Mouse (Mus musculus) liver, embryonic 13.5 days (tissue): ENCODE data around the gene Dlk2. TPM values are rescaled to one million over a fixed set of nuclear protein-coding genes. Genes with fewer than 3 reads are reported as not detected.

ENCODE experiments used
- ATAC-seq: fragments of 200-750 bp; cut with Nextera tagmentation; 2 replicates; pipeline ENCODE4 v1.8.0; 2017; ENCODE audit warnings: low read depth, mild to moderate bottlenecking, moderate number of reproducible peaks, moderate library complexity
- DNase-seq: peaks from one replicate; pipeline ENCODE4 v3.0.0; 2022
- H3K27ac ChIP-seq: fragments of 300-500 bp; sonication (generic); 2 replicates; pipeline ENCODE4 v1.5.1; 2015; ENCODE audit warnings: moderate library complexity, mild to moderate bottlenecking, inconsistent platforms
- H3K27me3 ChIP-seq: fragments of 300-500 bp; sonication (generic); 2 replicates; pipeline ENCODE4 v1.6.1; 2015; ENCODE audit warnings: mild to moderate bottlenecking, inconsistent platforms
- H3K36me3 ChIP-seq: fragments of 300-500 bp; sonication (generic); 2 replicates; pipeline ENCODE4 v1.6.1; 2015; ENCODE audit warnings: mild to moderate bottlenecking, inconsistent platforms
- H3K4me1 ChIP-seq: fragments of 300-500 bp; sonication (generic); replicated peaks from 2 replicates; pipeline ENCODE4 v1.6.1; 2015; ENCODE audit warnings: inconsistent platforms
- H3K4me2 ChIP-seq: fragments of 300-500 bp; sonication (generic); 2 replicates; pipeline ENCODE4 v1.6.1; 2015; ENCODE audit warnings: inconsistent platforms, mild to moderate bottlenecking, moderate library complexity
- H3K4me3 ChIP-seq: fragments of 300-500 bp; sonication (generic); replicated peaks from 2 replicates; pipeline ENCODE4 v1.5.1; 2015; ENCODE audit warnings: mild to moderate bottlenecking, inconsistent platforms
- H3K9ac ChIP-seq: fragments of 300-500 bp; sonication (generic); 2 replicates; pipeline ENCODE4 v1.6.1; 2015; ENCODE audit warnings: mild to moderate bottlenecking, inconsistent platforms
- H3K9me3 ChIP-seq: fragments of 300-500 bp; sonication (generic); replicated peaks from 2 replicates; pipeline ENCODE4 v1.6.1; 2016; ENCODE audit warnings: inconsistent platforms
- WGBS: fragments of 180-500 bp; shearing (Covaris S2); methylation state at CpG from one replicate; pipeline ENCODE4 v1.1.7; 2015; ENCODE audit not compliant: insufficient replicate concordance; 5-methylcytosine and 5-hydroxymethylcytosine counted together
- polyA plus RNA-seq: library from polyadenylated mRNA; unstranded; fragments of >200 nt; fragmentation: Nextera tagmentation; extraction: Ambion mirVana; gene quantifications from 2 replicates; pipeline ENCODE4 v1.2.1, GENCODE M21; 2015

Gene Dlk2
- polyA plus RNA-seq, 1 experiment from 2014 or later = 0.09 TPM

GRCm38 (mm10) chr17:46275034-46275433 is 22.2 kb upstream of the Dlk2 start:
- Histone ChIP-seq H3K4me1 (0 out of 2 replicates have a peak, but pooled peaks cover 4% of the 10 kb centered on the region), H3K4me3 (no peak overlapping the region), H3K9me3 (no peaks in the 10 kb centered on the region), H3K4me2 (no peak overlapping the region), H3K27ac (no peak overlapping the region), H3K36me3 (peaks cover 59% of the 10 kb centered on the region), H3K9ac (no peak overlapping the region), H3K27me3 (no peaks in the 10 kb centered on the region)
- WGBS = 78% methylated on average over 6 of the region's 6 CpGs
- no peak for DNase-seq
- ATAC-seq = no peak

- ATAC-seq (no peak), DNase-seq (no peak)
- Histone ChIP-seq H3K4me1 (0 out of 2 replicates have a peak, but pooled peaks cover 4% of the 10 kb centered on the region), H3K36me3 (peaks cover 58% of the 10 kb centered on the region), H3K4me2 (no peak overlapping the region), H3K27me3 (no peaks in the 10 kb centered on the region), H3K9ac (no peak overlapping the region), H3K27ac (no peak overlapping the region), H3K9me3 (no peaks in the 10 kb centered on the region), H3K4me3 (no peak overlapping the region)
- 65% methylated on average over 10 of the region's 10 CpGs for WGBS
These were observed 21.7 kb upstream of the Dlk2 start for GRCm38 (mm10) chr17:46275506-46275905.

- no peak overlapping the region for H3K27ac ChIP-seq
- ATAC-seq (no peak), DNase-seq (no peak)
- peaks cover 20% of the 10 kb centered on the region for H3K4me1 ChIP-seq
- no peaks in the 10 kb centered on the region for H3K9me3 ChIP-seq
- 81% methylated on average over 4 of the region's 4 CpGs for WGBS
- peaks cover 45% of the 10 kb centered on the region for H3K36me3 ChIP-seq
- H3K9ac ChIP-seq = no peak overlapping the region
- no peak overlapping the region for H3K4me2 ChIP-seq
- H3K27me3 ChIP-seq = no peaks in the 10 kb centered on the region
- H3K4me3 ChIP-seq = no peak overlapping the region
These were observed 19.6 kb upstream of the Dlk2 start for GRCm38 (mm10) chr17:46277586-46277985.

DNA sequence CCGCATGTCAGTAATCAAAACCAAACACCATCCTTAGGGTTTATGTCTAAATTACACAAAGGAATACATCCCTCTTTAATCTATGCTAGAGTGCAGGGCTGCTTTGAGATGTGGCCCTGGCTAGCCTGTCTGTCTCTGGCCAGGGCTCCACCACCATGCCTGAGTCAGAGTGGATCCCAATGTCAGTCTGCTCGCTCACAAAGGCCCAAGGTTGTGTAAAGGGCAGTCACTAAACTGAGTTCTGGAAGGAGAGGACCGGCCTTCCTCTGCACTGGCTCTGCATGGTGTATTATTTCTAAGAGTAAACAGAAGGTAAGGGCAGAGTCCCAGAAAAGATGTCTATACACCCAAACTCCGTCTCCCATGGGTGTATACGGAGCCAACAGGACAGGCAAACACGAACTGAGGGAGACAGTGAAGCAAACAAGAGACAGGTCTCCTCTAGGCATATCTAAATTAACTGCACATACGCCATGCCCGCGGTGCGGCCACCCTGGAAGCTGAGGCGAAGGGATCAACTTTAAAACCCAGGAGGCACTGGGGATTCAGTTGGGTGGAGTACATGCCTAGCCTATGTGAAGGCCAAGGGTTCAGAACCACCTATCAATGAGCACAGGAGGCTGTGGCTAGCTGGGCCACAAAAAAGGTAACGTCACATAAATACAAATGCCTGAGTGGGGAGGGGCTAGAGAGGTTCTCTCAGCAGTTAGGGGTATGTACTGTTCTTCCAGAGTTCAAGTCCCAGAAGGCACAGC is 19.0 kb upstream of the Dlk2 start:
- Histone ChIP-seq H3K9me3 (no peaks in the 10 kb centered on the region), H3K27ac (no peak overlapping the region), H3K27me3 (no peaks in the 10 kb centered on the region), H3K36me3 (peaks cover 43% of the 10 kb centered on the region), H3K4me3 (no peak overlapping the region), H3K9ac (no peak overlapping the region), H3K4me2 (no peak overlapping the region), H3K4me1 (peaks cover 23% of the 10 kb centered on the region)
- ATAC-seq (no peak), DNase-seq (no peak)
- 82% methylated on average over 12 of the region's 12 CpGs for WGBS

GRCm38 (mm10) chr17:46282483-46283123 is 14.6 kb upstream of the Dlk2 start, which contains the start of gene Tjap1:
Tjap1 (minus strand) TSS chr17:46283026.
- peak; percentile 96 for ATAC-seq

DNA sequence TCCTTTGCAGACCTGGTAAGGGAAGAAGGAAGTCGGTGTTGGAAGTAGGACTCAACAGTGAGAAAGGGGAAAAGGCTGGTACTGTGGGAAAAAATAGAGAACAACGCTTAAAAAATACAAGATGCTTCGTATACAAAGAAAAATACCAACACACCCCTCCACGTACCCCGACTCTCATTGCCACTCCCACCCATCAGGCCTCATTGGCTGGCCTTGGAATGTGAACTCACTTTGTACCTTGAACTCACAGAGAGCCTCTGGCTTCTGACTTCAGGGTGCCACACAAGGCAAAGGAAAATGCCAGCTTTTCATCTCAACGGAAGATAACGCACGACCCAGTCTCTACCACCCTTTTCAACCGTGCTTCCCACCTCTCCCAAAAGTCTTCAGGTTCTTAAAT is 14.1 kb upstream of the Dlk2 start:
- peak overlapping the region; percentile 87 for H3K9ac ChIP-seq
- WGBS = 24% methylated on average over 9 of the region's 9 CpGs
- ATAC-seq (peak; percentile 27), DNase-seq (no peak)
- H3K36me3 ChIP-seq = peaks cover 23% of the 10 kb centered on the region
- H3K4me3 ChIP-seq = peak overlapping the region; percentile 79
- no peaks in the 10 kb centered on the region for H3K9me3 ChIP-seq
- peak overlapping the region; percentile 95 for H3K4me2 ChIP-seq
- H3K27me3 ChIP-seq = 0 out of 2 replicates have a peak, but pooled peaks cover 5% of the 10 kb centered on the region
- H3K4me1 ChIP-seq = peaks cover 23% of the 10 kb centered on the region
- no peak overlapping the region for H3K27ac ChIP-seq

More at GRCm38 (mm10) chr17:46282483-46283123, 14.6 kb upstream of the Dlk2 start, which contains the start of gene Tjap1:
- under 1% methylated on average over 37 of the region's 37 CpGs for WGBS
- Histone ChIP-seq H3K36me3 (peaks cover 27% of the 10 kb centered on the region), H3K27me3 (0 out of 2 replicates have a peak, but pooled peaks cover 5% of the 10 kb centered on the region), H3K4me1 (peaks cover 23% of the 10 kb centered on the region), H3K9me3 (no peaks in the 10 kb centered on the region), H3K27ac (peak within 1 kb of the TSS; percentile 70; the same call in 1 of the 2 replicates), H3K4me3 (peak within 1 kb of the TSS; percentile 79), H3K9ac (peak within 1 kb of the TSS; percentile 87), H3K4me2 (peak within 1 kb of the TSS; percentile 95)
- DNase-seq = peak; percentile 77

DNA sequence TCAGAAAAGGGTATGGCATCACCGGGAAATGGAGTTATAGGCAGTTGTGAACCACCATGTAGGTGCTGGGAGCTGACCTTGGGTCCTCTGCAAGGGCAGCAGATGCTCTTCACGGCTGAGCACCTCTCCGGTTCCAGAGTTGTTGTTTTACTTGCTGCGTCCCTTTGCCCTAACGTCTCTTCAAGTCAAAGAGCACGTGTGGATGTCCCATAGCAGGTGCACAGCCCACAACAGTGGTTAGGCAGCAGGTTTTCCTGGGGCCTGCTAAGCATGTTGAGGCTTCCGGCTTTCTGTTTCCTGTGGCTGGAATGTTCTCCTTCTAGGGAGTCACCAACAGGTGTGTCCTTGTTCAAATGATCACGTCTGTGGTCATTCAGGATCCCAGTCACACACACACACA is 13.3 kb upstream of the Dlk2 start:
- Histone ChIP-seq H3K9me3 (no peaks in the 10 kb centered on the region), H3K36me3 (peaks cover 16% of the 10 kb centered on the region), H3K9ac (no peak overlapping the region), H3K4me2 (no peak overlapping the region), H3K4me3 (no peak overlapping the region), H3K27me3 (0 out of 2 replicates have a peak, but pooled peaks cover 5% of the 10 kb centered on the region), H3K4me1 (peaks cover 26% of the 10 kb centered on the region), H3K27ac (no peak overlapping the region)
- no peak for ATAC-seq
- 74% methylated on average over 8 of the region's 8 CpGs for WGBS
- no peak for DNase-seq

DNA sequence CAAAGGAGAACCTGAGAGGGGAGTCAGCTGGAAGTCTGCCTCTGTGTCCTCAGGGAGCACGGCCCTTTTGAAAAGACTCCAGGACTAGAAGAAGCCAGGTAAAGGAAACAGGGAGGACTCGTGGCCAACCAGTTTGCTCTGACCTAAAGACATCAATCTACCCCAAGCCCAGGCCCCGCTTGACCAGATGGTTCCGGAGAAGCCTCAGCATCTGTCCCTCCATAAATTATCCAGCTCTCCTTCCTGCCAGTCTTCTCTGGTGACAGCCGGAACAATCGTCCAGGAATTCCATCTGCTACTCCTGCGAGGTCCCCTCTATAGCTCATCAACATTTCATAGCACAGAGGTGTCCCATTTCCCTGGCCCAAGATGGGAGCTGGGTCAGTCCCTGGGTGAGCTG is 12.6 kb upstream of the Dlk2 start:
- no peak overlapping the region for H3K27ac ChIP-seq
- ATAC-seq = no peak
- H3K4me2 ChIP-seq = no peak overlapping the region
- H3K36me3 ChIP-seq = peaks cover 8% of the 10 kb centered on the region
- H3K27me3 ChIP-seq = peaks cover 13% of the 10 kb centered on the region; the same call in 1 of the 2 replicates
- 47% methylated on average over 7 of the region's 7 CpGs for WGBS
- no peaks in the 10 kb centered on the region for H3K9me3 ChIP-seq
- H3K4me1 ChIP-seq = peaks cover 26% of the 10 kb centered on the region
- no peak overlapping the region for H3K4me3 ChIP-seq
- no peak overlapping the region for H3K9ac ChIP-seq
- DNase-seq = no peak

DNA sequence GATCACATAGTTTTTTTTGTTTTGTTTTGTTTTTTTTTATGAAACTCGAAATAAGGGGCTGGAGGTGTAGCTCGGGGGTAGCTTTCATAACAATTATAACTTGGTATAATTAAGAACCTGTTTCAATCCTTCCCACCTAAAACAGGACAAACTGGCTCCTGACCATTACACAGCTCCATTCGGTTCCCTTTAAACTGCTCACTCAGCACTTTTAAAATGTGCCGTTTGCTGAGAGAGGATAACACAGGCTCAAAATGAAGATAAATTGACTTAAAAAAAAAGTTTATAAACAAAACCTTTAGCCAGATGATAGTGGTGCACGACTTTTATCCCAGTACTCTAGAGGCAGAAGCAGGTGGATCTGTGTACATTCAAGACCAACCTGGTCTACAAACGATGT is 11.8 kb upstream of the Dlk2 start:
- 43% methylated on average over 6 of the region's 6 CpGs for WGBS
- Histone ChIP-seq H3K36me3 (peaks cover under 1% of the 10 kb centered on the region), H3K9me3 (no peaks in the 10 kb centered on the region), H3K27me3 (peaks cover 18% of the 10 kb centered on the region), H3K27ac (no peak overlapping the region), H3K4me3 (no peak overlapping the region), H3K9ac (no peak overlapping the region), H3K4me1 (peaks cover 26% of the 10 kb centered on the region), H3K4me2 (no peak overlapping the region)
- DNase-seq (no peak), ATAC-seq (no peak)

DNA sequence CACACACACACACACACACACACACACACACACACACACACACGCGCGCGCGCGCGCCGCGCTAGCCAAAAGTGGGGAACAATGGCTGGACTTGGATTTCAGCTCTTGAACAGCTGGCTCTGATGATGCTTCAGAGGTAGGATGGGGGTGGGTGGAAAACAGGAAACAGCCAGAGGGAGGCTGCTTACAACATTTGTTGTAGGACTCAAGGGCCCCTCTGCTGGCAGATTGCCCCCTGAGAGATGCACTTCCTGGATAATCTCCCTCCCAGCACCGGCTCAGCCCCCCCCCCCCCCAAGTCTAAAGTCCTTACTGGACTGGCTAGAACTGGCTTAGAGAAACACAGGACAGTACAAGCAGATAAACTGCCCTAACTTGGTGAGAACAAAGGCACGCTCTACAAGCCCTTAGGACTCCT is 9.5 kb upstream of the Dlk2 start:
- no peaks in the 10 kb centered on the region for H3K9me3 ChIP-seq
- H3K27me3 ChIP-seq = peaks cover 33% of the 10 kb centered on the region
- DNase-seq (no peak), ATAC-seq (no peak)
- 51% methylated on average over 11 of the region's 11 CpGs for whole genome bisulfite sequencing
- H3K4me2 ChIP-seq = no peak overlapping the region
- H3K36me3 ChIP-seq = no peaks in the 10 kb centered on the region
- peaks cover 9% of the 10 kb centered on the region for H3K4me1 ChIP-seq
- H3K4me3 ChIP-seq = no peak overlapping the region
- no peak overlapping the region for H3K27ac ChIP-seq
- H3K9ac ChIP-seq = no peak overlapping the region

DNA sequence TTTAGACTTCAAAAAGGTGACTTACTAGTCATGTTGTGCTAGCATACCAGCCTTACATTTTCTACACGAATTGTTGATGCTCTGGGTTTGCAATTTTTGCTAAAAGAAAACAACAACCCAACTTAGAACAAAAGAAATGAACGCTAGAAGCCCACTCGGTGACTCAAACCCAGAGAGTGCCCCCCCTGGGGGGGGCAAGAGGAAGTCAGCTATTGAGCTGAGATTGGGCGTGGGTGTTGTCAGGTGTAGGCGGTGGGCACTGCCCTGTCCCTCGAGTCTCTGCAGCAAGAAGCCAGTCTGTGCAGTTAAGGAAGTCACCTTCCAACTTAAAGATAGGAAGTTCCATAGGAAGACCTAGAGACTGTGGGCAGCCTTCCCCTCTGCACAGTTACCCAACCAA is 620 bp upstream of the Dlk2 start:
- Histone ChIP-seq H3K36me3 (no peaks in the 10 kb centered on the region), H3K9ac (no peak overlapping the region), H3K4me1 (peaks cover 12% of the 10 kb centered on the region), H3K4me2 (no peak overlapping the region), H3K4me3 (no peak overlapping the region), H3K27me3 (peaks cover 86% of the 10 kb centered on the region), H3K9me3 (no peaks in the 10 kb centered on the region), H3K27ac (no peak overlapping the region)
- ATAC-seq (no peak), DNase-seq (no peak)
- 15% methylated on average over 6 of the region's 6 CpGs for WGBS
